Mouse (Mus musculus): ENCODE data around the gene Accsl.

DNA sequence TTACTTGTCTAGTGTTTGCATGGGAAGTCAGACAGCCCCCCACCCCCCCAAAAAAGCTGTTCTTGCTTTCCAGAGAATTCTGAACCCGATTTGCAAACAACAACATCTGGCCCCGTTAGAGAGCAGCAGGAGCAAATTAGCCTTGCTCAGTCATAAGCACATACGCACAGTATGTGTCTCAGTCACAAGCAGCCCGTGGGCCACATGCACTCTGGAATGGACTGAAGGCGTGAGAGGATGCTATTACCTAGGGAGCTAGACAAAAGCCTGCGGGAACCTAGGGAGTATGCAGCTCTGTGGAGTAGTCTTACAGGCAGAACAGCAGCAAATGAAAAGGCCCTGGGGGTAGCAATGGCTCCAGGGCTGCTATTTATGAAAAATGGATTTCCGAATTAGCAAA is 3.3 kb upstream of the Accsl start:
- no peak for TF ChIP-seq POLR2A (IDR thresholded peaks at IDR 0.05; ENCODE audit: extremely low read depth, insufficient read depth, low read length)
- no peak for TF ChIP-seq CTCF (IDR thresholded peaks at IDR 0.05; ENCODE audit: extremely low read depth, insufficient read depth, low read length)
